Mouse (Mus musculus) monocyte, adult 5-6 weeks (primary cell): Measurements from ENCODE around the gene Bdh1. TPM values are rescaled to one million over a fixed set of nuclear protein-coding genes. Genes with fewer than 3 reads are reported as not detected.
"Not testable (repeated sequence)": the region's sequence is repeated elsewhere in the genome, so short reads cannot be mapped to it uniquely, and the experiment has no call there.

Experiments used
- ATAC-seq: fragments of 153-309, 156-312 bp; replicated peaks from 2 replicates; pipeline ENCODE4 v1.8.0; 2017; ENCODE audit warnings: mild to moderate bottlenecking; ENCODE audit not compliant: low TSS enrichment, insufficient number of reproducible peaks, severe bottlenecking, poor library complexity, low FRiP score
- total RNA-seq: library from RNA; stranded (forward); fragments of 200-1000, 200-491, 200-594 nt; gene quantifications from 3 replicates; pipeline ENCODE4 v1.2.3, GENCODE M21; 2017

Gene Bdh1
- total RNA-seq, 1 experiment from 2014 or later, result 1.2 TPM

GRCm38 (mm10) chr16:31458229-31458918, 36.3 kb downstream of the Bdh1 start:
- no peak for ATAC-seq

GRCm38 (mm10) chr16:31459968-31460461, 37.9 kb downstream of the Bdh1 start:
- ATAC-seq, result no peak

GRCm38 (mm10) chr16:31460506-31460905, 38.4 kb downstream of the Bdh1 start:
- no peak for ATAC-seq

GRCm38 (mm10) chr16:31461046-31461445, 39.0 kb downstream of the Bdh1 start:
- no peak for ATAC-seq

GRCm38 (mm10) chr16:31462113-31462687, 40.1 kb downstream of the Bdh1 start:
- ATAC-seq, result no peak

GRCm38 (mm10) chr16:31464953-31465352, 42.9 kb downstream of the Bdh1 start:
- ATAC-seq, result no peak

GRCm38 (mm10) chr16:31465630-31466029, 43.5 kb downstream of the Bdh1 start:
- ATAC-seq, result no peak

GRCm38 (mm10) chr16:31466106-31466505, 44.0 kb downstream of the Bdh1 start:
- ATAC-seq, result no peak

GRCm38 (mm10) chr16:31470819-31471218, 48.7 kb downstream of the Bdh1 start:
- not testable (repeated sequence) for ATAC-seq

- ATAC-seq, result no peak
Observed at GRCm38 (mm10) chr16:31471994-31472393, 49.9 kb downstream of the Bdh1 start.

GRCm38 (mm10) chr16:31473226-31473625, 51.1 kb downstream of the Bdh1 start:
- no peak for ATAC-seq

GRCm38 (mm10) chr16:31475123-31475968, 53.3 kb downstream of the Bdh1 start:
- ATAC-seq, result no peak

GRCm38 (mm10) chr16:31476872-31477603, 55.0 kb downstream of the Bdh1 start:
- ATAC-seq, result no peak

- no peak for ATAC-seq
Observed at GRCm38 (mm10) chr16:31485336-31485735, 63.3 kb downstream of the Bdh1 start.

- ATAC-seq, result no peak
Observed at GRCm38 (mm10) chr16:31487266-31487665, 65.2 kb downstream of the Bdh1 start.

GRCm38 (mm10) chr16:31489096-31489495, 67.0 kb downstream of the Bdh1 start:
- no peak for ATAC-seq

- ATAC-seq, result no peak
Observed at GRCm38 (mm10) chr16:31490967-31491366, 68.9 kb downstream of the Bdh1 start.

GRCm38 (mm10) chr16:31492921-31493549, 71.0 kb downstream of the Bdh1 start:
- ATAC-seq, result no peak
